Mouse (Mus musculus) frontal cortex, adult (tissue): ENCODE measurements around the gene Rab4b.

ENCODE experiments used
- ATAC-seq: cut with Nextera tagmentation; 2 replicates; pipeline ENCODE4 v1.9.2; 2017; ENCODE audit warnings: mild to moderate bottlenecking, moderate library complexity, mixed read lengths; ENCODE audit not compliant: low TSS enrichment

The Rab4b gene

DNA sequence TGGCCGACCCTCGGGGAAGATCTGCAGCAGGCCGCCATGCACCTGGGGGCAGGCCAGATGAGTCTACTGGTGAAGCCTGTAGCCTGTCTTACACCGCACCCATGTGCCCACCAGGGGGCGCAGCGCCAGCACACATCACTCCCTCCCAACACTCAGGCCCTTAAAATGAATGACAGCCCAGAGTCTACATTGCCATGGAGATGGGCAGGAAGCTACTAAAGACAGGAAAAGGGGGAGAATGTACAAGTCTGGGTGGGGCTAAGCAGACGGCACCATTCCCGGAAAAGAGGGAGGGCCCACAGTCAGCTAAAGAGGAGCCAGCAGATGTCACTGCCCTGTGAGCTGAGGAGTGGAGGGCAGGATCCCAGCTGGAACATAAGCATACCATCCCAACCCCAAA, 18.8 kb downstream of the Rab4b start:
- ATAC-seq = peak; percentile 68

DNA sequence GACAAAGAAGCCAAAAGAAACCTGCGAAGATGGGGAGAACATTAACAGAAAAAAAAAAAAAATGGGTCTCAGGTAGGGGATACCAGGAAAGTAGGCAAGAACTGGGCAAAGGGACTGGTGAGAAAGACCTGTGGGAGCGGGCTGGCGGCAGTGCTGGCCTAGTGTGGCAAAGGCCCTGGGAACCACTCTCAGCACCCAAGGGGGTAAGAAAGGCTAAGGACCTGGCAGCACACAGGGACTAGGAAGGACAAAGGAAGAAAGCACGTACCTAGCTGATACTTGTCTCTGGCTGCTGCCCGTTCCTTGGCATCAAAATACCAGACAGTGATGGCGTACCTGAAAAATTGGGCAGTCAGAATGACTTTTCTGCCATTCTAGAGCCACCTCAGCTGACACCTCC, 19.4 kb downstream of the Rab4b start:
- no peak for ATAC-seq

DNA sequence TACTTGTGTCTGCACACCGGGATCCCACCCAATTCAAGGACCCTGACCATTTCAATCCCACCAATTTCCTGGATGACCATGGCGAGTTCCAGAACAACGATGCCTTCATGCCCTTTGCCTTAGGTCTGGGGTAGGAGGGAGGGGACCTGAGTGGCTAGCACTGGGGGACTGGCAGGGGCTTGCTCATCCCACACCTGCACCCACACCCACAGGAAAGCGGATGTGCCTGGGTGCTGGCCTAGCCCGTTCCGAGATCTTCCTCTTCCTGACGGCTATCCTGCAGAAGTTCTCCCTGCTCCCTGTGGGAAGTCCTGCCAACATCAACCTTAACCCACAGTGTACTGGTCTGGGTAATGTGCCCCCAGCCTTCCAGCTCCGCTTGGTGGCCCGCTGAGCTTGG, 20.5 kb downstream of the Rab4b start:
- ATAC-seq = no peak

DNA sequence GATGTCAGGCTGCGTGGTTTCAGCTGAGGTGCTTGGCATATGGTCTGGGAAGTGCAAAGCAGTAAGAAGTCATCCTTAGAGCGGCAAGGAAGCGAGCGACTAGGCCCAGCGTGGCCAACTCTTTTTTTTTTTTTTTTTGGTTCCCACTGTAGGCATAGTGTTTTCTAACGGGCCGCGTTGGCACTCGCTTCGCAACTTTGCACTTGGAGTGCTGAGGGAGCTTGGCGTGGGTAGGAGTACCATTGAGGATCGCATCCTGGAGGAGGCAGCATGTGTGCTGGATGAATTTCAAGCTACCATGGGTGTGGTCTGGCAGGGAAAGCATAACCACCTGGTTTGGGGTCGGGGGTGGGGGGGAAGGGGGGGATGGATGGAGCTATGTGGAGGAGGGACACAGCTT, 22.7 kb downstream of the Rab4b start:
- peak; percentile 82 for ATAC-seq

DNA sequence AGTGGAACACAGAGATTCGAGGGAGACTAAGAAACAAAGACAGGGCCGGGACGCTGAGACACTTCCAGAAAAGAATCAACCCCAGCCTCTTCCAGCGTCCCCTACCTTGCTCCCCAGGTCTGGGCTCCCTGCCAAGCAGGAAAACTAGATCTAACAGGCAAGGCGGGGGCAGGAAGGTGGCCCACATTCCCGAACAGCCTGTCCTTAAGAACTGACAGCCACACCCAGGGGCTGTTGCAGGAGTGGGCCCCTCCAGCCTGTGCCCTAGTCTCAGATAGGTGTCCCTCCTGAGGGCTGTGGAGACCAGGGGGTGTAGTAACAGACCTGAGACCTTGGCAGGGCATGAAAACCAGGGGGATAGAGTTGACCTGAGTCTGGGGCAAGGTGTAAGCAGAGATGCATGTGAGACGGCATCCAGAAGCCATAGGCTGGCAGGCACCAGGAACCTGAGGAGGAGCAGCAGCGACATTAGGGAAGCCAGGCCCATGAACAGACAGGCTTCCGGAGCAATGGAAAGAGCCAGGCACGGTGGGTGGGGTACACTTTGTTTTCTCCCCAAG, 25.4 kb downstream of the Rab4b start, which contains the start of gene Cyp2t4:
TSS of gene Cyp2t4 (plus strand) at position 510 of the 560 bp plus-strand sequence.
- ATAC-seq = no peak; the same call in 1 of the 2 replicates

DNA sequence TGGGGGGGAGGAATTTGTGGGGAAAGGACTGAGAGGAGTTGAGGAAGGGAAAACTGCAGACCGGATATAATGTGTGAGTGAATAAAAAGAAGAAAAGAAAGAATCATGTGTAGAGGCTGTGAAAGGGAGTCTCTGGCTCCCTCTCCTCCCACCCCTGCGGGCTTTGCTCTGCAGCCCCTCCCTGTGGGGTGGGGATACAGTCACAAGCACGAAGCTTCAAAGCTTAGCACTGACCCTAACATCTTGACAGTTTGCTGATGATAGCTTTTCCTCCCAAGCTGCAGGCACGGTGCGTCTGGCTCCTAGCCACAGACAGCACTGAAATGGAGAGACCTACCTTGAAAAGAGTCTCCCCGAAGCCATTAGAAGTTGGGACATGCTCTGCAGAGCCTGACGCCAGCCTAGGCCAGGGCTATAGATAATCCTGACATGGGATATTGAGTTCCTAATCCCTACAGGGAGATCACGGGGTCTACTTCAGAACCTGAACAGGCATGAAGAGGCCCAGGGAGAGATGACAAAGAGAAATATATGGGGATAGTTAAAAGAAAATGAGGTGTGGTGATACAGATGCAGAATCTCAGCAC, 42.2 kb downstream of the Rab4b start:
- ATAC-seq = no peak

DNA sequence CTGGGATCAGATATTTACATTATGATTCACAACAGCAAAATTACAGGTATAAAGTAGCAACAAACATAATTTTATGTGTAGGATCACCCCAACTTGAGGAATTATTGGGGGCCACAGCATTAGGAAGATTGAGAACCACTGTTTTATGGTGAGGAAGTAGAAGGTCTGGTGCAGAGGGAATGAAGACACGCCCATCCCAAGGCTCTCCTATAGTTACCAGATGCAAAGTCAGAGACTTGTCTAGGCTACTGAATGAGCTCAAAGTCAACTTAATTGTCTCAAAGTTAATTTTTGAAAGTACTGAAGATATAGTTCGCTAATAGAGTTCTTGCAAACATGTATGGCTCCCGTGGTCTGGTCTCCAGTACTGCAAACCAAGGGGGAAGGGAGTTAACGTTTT, 44.9 kb downstream of the Rab4b start:
- ATAC-seq = no peak

DNA sequence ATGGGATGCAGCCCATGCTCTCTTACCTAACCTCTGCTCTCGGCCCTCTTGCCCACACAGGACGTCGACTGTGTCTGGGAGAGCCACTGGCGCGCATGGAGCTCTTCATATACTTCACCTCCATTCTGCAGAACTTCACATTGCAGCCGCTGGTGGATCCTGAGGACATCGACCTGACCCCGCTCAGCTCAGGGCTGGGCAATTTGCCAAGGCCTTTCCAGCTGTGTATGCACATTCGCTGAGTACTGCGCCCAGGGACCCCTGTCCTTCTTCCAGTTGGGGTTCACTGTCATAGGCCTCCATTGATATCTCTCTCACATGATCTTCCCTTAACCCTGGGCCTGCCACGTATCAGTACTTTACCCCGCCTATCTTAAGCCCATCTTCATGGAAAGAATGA, 45.5 kb downstream of the Rab4b start:
- ATAC-seq = no peak

DNA sequence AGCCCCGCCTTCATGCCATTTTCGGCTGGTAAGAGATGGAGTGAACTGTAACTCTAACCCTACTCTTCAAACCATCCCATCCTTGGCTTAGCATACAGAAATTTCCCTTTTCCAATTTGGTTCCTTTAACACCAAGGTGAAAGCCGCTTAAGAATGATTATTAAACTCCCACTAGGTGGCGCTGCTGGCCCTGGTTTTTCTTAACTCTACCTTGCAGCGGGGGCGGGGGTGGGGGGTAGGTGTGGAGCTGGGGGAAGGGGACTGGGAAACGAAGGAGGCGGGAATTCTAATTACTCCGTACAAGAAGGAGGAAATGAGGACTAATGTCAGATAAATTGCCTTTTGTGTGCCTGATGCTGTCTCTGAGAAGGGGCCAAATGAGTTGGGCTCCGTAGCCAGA, 46.1 kb downstream of the Rab4b start:
- ATAC-seq = no peak

DNA sequence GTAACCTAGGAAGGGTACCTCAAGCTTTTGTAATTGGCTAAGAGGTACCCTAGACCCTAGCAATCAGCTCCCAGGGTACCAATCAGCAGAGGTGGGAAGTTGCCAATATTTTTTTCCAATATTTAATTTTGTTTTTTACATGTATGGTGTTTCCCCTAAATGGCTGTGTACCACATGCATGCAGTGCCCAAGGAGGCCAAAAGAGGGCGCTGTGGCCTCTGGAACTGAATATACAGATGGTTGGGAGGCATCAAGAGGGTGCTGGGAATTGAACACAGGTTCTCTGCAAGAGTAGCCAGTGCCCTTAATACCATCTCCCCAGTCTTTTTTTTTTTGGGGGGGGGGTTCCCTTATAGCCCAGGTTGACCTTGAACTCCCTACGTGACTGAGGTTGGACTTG, 47.3 kb downstream of the Rab4b start:
- ATAC-seq = no peak

DNA sequence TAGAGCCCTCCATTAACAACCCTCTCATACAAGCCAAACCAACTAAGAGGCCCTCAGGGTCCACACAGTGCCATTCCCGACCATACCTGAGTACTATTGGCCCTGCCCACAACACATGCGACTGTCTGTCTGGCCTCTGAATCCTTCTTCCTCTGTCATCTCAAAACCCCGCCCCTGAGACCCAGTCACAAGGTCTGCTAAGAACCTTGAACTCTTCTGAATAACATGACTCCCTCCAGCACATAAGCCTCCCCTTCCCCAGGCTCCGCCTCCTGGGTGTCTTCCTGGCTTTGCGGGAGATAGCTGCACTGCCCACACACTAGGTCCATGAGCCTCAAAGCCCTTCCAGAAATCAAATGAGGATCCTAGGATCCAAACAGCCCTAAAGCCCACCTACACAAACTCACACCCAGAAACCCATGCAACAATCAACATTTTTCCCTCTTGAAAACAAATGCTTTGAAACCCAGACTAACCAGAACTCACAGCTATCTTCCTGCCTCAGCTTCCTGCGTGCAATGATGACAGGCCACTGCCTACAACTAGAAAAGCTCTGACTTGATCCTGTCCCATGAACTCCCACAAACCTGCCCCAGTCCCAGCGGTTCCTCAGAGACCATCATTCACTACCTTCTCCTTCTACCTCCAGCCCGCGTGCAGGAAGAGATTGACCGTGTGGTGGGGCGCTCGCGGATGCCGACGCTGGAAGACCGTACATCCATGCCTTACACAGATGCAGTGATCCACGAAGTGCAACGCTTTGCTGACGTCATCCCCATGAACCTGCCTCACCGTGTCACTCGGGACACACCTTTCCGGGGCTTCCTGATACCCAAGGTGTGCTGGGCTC, 48.0 kb downstream of the Rab4b start:
- no peak for ATAC-seq

DNA sequence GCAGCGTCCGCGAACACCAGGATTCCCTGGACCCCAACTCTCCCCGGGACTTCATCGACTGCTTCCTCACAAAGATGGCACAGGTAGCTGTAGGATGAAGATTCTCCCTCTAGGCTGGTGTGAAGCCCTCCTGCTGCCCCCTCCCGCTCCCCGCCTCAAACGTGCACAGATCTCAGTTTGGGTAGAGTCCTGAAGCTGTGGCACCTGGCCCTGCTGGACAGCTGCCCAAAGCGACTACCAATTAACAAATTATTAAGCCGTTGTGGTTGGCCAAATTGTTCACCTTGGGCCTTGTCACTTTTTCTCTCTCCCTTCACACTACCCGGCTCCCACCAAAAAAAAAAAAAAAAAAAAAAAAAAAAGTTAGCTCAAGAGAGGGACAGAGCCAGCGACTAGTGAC, 48.9 kb downstream of the Rab4b start:
- no peak for ATAC-seq

DNA sequence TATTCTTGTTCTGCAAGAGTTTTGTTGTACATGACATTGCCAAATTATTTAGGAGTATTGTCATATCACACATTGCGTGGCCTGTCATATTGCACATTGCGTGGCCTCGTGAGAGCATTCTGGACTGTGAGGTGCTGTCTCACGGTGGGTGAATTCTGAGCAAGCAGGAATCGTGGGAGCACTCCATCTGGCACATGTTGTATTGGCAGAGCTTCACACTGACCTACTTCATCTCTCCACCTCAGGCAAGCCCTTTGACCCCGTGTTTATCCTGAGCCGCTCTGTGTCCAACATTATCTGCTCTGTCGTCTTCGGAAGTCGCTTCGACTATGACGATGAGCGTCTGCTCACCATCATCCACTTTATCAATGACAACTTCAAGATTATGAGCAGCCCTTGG, 49.8 kb downstream of the Rab4b start:
- no peak for ATAC-seq

DNA sequence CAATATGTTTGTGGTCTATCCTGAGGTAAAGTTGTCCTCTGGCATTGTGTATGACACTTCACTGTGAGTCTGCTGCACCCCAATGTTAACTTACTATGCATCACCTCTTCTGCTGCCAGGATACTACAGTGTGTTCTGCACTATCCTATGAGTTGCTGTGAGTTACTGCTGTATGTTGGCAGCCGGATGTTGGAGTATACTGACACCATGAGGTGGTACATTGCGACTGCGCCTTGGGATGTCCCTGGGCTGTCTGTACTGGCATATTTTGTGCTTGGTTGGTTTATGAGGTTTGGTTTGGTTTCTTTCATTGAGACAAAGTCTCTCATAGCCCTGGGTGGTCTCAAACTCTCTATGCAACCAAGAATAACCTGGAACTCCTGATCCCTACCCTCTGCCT, 50.5 kb downstream of the Rab4b start:
- ATAC-seq = peak; percentile 76

DNA sequence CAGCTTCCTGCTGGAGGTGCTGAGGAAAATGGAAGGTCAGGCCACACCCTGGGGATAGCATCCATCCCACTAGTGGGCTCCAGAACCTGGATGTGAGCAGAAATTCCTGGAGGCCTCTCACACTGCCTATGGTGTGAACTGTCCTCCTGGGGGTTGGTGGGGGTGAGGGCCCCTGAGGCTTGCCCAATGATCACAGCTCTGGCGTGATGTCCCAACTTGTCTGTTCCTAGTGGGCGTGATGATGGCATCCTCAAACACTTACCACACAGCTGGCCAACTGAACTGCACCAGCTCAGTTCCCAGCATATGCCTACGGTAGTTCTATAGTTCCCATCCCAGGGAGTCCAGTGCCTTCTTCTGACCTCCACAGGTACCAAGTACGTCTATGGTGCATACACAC, 53.7 kb downstream of the Rab4b start:
- no peak for ATAC-seq

DNA sequence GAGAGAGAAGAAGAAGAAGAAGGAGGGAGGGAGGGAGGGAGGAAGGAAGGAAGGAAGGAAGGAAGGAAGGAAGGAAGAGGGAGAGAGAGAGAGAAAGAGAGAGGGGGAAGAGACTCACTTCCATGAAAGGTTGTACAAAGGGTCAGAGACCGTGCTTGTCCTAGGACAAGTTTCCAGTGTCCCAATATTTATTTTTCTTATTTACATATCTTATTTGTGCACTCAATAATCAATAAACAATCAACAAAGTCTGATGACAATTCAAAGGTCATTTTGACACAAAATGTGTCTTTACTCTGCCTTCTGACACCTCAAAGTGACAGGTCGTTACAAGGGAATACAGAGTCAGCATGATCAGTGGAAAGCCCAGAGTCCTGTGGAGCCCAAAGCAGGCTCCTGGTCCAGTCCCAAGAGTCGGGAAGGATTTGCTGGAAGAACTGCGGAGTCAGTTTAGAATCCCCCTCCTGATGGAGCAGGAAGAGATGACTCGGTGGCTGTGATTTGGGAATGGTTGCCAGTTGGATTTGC, 54.3 kb downstream of the Rab4b start:
- no peak for ATAC-seq

DNA sequence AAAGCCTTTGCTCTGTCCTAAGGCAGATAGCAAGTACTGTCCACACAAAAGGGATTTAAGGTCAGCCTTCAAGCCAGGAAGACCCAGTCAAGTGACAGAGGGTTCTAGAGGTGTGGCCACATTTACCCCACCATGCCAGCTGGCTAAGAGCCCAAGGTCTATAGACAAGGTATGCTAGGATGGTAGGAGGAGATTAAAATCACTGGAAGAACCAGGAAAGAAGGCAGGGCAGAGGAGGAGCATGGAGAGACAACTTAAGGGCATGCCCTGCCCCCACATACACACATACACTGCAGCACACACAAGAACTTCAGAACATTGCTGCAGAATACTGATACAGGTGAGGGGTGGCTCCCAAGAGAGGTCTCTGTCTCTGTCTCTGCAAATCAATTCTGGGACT, 59.0 kb downstream of the Rab4b start, which contains the start of gene Cyp2f2:
TSS of gene Cyp2f2 (plus strand) at position 234 of the 400 bp plus-strand sequence.
- no peak for ATAC-seq
